Comparison of ENCODE assay signal across 12 mouse cellular contexts in genomic region chr2:36217692-36218233, GRCm38 (mm10). TPM values are rescaled to one million over a fixed set of nuclear protein-coding genes. Genes with fewer than 3 reads are reported as not detected.
DNase-seq lines count a peak whose midpoint lies in the region; ATAC-seq and TF ChIP-seq lines count a peak whose summit lies in the region.
"Had no signal": no experiment of that assay in that cellular context is flagged by ENCODE, and none has a peak within 500 bp of the region (broad histone marks: within the 10 kb centered on the region; RNA-seq: fewer than 3 reads in every experiment).

No protein-coding gene starts in this region.

- no peak overlapping the region for H3K4me3 ChIP-seq in heart, embryonic 16.5 days (ENCODE audit: low read length)
- peak overlapping the region; percentile 92 for H3K4me3 ChIP-seq in megakaryocyte, embryonic 14.5 days (replicated peaks)
- no peak overlapping the region for H3K4me3 ChIP-seq in liver, postnatal 0 days (ENCODE audit: low read depth, low read length)
- H3K4me3 ChIP-seq: hindbrain, embryonic 13.5 days had no signal

- no peak for TF ChIP-seq CTCF in liver, postnatal 0 days (IDR thresholded peaks at IDR 0.05; ENCODE audit: low read depth)

- peak overlapping the region; percentile 61; the same call in 1 of the 2 replicates for H3K27ac ChIP-seq in heart, embryonic 16.5 days (ENCODE audit: low read length)
- H3K27ac ChIP-seq in liver, postnatal 0 days (ENCODE audit: low read depth) = peak overlapping the region; percentile 76; the same call in 1 of the 2 replicates
- H3K27ac ChIP-seq: hindbrain, embryonic 13.5 days had no signal

- peak overlapping the region; percentile 16 for H3K4me2 ChIP-seq in heart, embryonic 16.5 days (ENCODE audit: low read depth, low read length)
- H3K4me2 ChIP-seq in liver, postnatal 0 days (ENCODE audit: low read depth, low read length) = peak overlapping the region; percentile 51
- H3K4me2 ChIP-seq: hindbrain, embryonic 13.5 days had no signal

- DNase-seq in heart, postnatal 10 days = no peak
- no peak for DNase-seq in liver, postnatal 0 days
- DNase-seq in ovary, postnatal 10 days (ENCODE audit: low spot score) = no peak
- no peak for DNase-seq in layer of hippocampus, adult 9-11 months
- no peak for DNase-seq in urinary bladder, adult 2 months (ENCODE audit: low spot score)
- DNase-seq: adrenal gland, postnatal 10 days; embryo, embryonic 11 days; right cerebral cortex, postnatal 4 days had no signal

- no peaks in the 10 kb centered on the region for H3K27me3 ChIP-seq in heart, embryonic 16.5 days (ENCODE audit: control insufficient read depth, insufficient read depth, low read length)
- no peaks in the 10 kb centered on the region for H3K27me3 ChIP-seq in megakaryocyte, embryonic 14.5 days (replicated peaks)
- H3K27me3 ChIP-seq in liver, postnatal 0 days (ENCODE audit: insufficient read depth, low read length) = peaks cover 3% of the 10 kb centered on the region; the same call in 1 of the 2 replicates

- no peak for ATAC-seq in heart, embryonic 16.5 days (replicated peaks; ENCODE audit: extremely low read depth, insufficient read depth, low FRiP score)
- ATAC-seq in megakaryocyte, adult 5-6 weeks (ENCODE audit: poor library complexity, severe bottlenecking) = no peak
- no peak for ATAC-seq in liver, postnatal 0 days

- 27% methylated on average over 5 of the region's 5 CpGs for WGBS in heart, embryonic 16.5 days
- 17% methylated on average over 5 of the region's 5 CpGs for WGBS in liver, postnatal 0 days (ENCODE audit: insufficient replicate concordance)

- no peak overlapping the region for H3K9ac ChIP-seq in heart, embryonic 16.5 days (ENCODE audit: low read length)
- H3K9ac ChIP-seq in liver, postnatal 0 days (replicated peaks) = no peak overlapping the region; the same call in 1 of the 2 replicates
- H3K9ac ChIP-seq: hindbrain, embryonic 13.5 days had no signal

- no peak for TF ChIP-seq EP300 in liver, postnatal 0 days (IDR thresholded peaks at IDR 0.05; ENCODE audit: low read depth)

- intact Hi-C loops in heart, postnatal 10 days (cut with DNase I) = loop anchor here (10.0 kb wide), 1 partner anchor 1117 kb away; no protein-coding TSS in a partner anchor

- H3K4me1 ChIP-seq in heart, embryonic 16.5 days (ENCODE audit: control insufficient read depth, insufficient read depth, low read length) = peaks cover 38% of the 10 kb centered on the region
- peaks cover 100% of the 10 kb centered on the region for H3K4me1 ChIP-seq in megakaryocyte, embryonic 14.5 days
- peaks cover 20% of the 10 kb centered on the region for H3K4me1 ChIP-seq in liver, postnatal 0 days (ENCODE audit: insufficient read depth)

- H3K36me3 ChIP-seq in heart, embryonic 16.5 days (ENCODE audit: control insufficient read depth, insufficient read depth) = no peaks in the 10 kb centered on the region
- peaks cover 50% of the 10 kb centered on the region for H3K36me3 ChIP-seq in megakaryocyte, embryonic 14.5 days (replicated peaks; ENCODE audit: low read length)
- no peaks in the 10 kb centered on the region for H3K36me3 ChIP-seq in liver, postnatal 0 days (replicated peaks; ENCODE audit: insufficient read depth, low read length)
- H3K36me3 ChIP-seq: hindbrain, embryonic 13.5 days had no signal

- no peaks in the 10 kb centered on the region for H3K9me3 ChIP-seq in heart, embryonic 16.5 days (replicated peaks; ENCODE audit: control insufficient read depth, low read length)
- H3K9me3 ChIP-seq in megakaryocyte, embryonic 14.5 days = no peaks in the 10 kb centered on the region
- H3K9me3 ChIP-seq in liver, postnatal 0 days (ENCODE audit: low read length) = no peaks in the 10 kb centered on the region
- H3K9me3 ChIP-seq: hindbrain, embryonic 13.5 days had no signal

RNA-seq across cellular contexts. Expression of gene Ptgs1, which starts 12.5 kb away (rescaled TPM):
- 21.9 and 26.2 TPM in 2 replicates for polyA plus RNA-seq in heart, embryonic 16.5 days (2015; fragmentation: Nextera tagmentation; extraction: Ambion mirVana)
- 10 to 100 TPM; 15.5 to 16.0 TPM for total RNA-seq in heart, postnatal 10 days (2021)
- 118 and 153 TPM in 2 replicates for polyA plus RNA-seq in megakaryocyte, embryonic 14.5 days (2012; ENCODE audit: insufficient read depth, low replicate concordance)
- 20.2 and 21.3 TPM in 2 replicates for total RNA-seq in megakaryocyte, adult 5-6 weeks (2015)
- 18.9 and 32.4 TPM in 2 replicates for total RNA-seq in megakaryocyte, adult 5-6 weeks (2017)
- polyA plus RNA-seq in liver, postnatal 0 days (2015; fragmentation: Nextera tagmentation; extraction: Ambion mirVana) = 24.7 and 25.3 TPM in 2 replicates
- 63.0 and 70.3 TPM in 2 replicates for polyA plus RNA-seq in urinary bladder, adult 2 months (2012; rRNA removed)
